Mouse (Mus musculus): ENCODE measurements around the gene Aplp2. TPM values are rescaled to one million over a fixed set of nuclear protein-coding genes. Genes with fewer than 3 reads are reported as not detected.

Aplp2 gene
- 100 to 1,000 TPM; 451 to 456 TPM for total RNA-seq (2021)

DNA sequence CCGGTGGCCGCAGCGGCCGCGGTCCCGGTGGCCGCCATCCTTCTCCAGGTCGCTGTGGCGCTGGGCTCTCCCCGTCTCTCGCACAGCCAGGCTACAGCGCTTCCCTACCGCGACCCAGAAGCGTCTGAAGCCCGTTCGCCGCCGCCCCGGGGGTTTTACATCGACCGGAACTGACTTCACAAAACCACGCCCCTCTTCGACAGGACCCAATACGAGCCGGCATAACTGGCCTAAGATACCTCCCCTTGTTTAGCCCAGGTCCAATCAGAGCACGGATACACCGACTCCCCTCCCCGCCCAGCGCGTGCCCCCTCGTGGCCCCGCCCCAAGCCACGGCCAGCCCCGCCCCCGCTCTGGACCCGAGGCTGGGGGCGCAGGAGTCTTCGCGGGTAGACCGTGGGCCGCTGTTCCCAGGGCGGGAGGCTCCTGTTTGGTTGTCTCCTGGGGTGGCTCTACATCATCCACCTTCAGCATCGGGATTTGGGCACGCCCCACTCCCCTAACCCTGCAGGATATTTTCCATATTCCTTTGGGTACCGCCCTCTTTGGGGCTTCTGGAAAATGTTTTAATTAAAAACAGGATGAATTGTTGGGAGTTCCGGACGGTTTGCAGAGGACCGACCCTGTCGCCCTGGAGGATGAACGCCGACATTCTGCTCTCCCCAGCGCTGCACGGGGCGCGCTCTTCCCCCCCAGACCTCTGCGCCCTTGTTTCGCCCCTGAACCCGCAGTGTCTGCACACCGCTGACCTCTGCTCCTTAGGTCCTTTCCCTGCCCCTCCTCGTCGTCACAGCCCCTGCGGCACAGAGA lies at the start of gene Aplp2:
TSS of gene Aplp2 (minus strand) at position 126 of the 810 bp plus-strand sequence.
- DNase-seq (ENCODE audit: extremely low spot score in 1 of 2, low spot score in 1 of 2): peak; percentile 94 to 96

DNA sequence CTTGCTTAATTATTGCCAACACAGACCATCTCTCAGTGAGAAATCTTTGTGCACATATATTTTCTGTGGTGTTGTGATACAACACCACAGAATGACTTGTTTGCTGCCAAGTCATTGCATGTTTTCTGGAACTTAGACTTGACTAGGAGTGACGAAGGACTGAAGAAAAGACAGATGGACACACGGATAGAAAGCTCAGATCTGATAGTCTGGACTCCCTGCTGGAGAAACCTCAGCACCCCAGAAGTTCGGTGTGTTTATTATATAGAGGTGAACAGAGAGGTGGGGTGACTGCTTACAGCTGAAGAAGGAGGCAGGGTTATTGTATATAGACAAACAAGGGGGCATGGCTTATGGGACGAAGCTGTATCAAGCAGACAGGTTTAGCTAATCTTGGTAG lies 48.6 kb upstream of the Aplp2 start:
- no peak for DNase-seq (ENCODE audit: extremely low spot score in 1 of 2, low spot score in 1 of 2)

DNA sequence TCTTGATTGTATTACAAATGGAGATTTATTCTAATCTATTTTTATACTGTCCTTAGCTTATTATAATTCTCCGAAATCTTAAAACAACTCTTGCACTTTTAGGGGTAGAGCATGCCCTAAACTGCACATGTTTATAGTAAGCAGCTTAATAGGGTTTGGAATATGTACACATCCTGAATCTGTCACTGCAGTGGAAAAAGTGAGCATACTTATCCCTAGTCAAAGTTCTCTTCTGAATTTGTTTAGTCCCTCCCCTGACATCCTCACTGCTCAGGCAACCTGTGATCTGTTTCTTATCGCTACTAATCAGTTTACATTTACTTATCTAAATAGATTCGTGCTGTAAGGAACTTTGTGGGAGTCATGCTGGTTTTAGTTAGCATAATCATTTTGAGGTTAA lies 46.6 kb upstream of the Aplp2 start:
- DNase-seq (ENCODE audit: extremely low spot score in 1 of 2, low spot score in 1 of 2): no peak

DNA sequence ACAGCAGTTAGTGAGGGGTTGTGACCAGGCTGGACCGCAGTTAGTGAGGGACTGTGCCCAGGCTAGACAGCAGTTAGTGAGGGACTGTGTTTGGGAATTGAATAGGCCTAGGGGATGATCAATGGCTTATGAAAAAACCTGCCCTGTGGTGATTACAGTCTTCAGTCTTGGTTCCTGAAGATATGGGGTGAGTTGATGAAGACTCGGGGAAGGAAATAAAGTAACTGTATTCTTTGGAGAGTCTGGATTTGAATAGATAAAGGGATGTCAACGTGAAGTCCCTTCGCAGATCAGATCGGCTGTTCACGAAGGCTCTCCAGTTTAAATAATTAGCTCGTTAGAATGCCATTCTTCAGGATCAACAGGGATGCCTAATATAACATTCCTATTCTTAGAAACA lies 44.3 kb upstream of the Aplp2 start:
- no peak for DNase-seq (ENCODE audit: extremely low spot score in 1 of 2, low spot score in 1 of 2)

DNA sequence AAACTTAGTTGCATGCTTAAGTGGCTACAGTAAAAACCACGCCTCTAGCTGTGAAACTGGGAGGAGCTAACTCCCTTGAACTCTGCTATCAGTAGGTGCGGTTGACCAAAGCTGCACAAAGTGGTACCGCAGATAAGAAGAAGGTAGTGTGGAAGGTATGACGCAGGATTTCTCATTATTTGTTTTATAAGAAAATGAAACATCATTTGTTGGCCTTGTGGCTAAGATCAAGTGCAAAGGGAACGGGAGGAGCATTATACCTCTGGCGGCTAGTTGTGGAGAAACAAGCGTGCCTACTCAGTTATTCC lies 43.0 kb upstream of the Aplp2 start:
- DNase-seq (ENCODE audit: extremely low spot score in 1 of 2, low spot score in 1 of 2): no peak

DNA sequence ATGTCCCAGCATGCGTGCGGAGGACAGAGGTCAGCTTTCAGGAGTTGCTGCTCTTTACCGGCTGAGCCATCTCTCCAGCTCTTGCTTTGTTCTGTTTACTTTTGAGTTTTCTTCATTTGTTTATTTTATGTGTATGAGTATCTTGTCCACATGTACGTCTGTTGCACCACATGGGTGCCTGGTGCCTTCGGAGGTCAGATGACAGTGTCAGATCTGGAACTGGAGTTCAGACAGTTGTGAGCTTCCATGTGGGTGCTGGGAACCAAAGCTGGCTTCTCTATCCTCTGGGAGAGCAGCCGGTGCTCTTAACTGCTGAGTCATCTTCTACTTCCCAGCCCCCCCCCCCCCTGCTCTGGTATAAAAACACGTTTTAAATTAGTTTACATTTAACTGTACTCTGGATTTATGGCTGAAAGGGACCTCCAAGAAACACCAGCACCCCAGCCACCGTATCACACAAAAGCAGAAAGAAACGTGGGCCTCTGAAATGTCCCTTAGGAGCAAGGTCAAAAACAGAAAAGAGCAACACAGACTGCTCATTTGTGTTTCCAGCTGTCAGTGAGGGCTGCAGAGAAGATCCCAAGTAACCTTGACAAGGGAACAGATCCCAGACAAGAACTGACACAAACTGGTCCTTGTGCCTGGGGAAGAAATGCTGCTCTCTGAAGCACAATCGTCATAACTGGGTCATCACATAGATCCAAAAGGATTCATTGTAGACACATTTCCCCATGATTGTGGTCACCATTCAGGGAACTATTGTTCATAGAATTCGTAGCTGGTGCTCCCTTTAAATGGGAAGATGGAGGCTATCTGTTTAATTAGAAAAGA lies 42.5 kb upstream of the Aplp2 start:
- no peak for DNase-seq (ENCODE audit: extremely low spot score in 1 of 2, low spot score in 1 of 2)

DNA sequence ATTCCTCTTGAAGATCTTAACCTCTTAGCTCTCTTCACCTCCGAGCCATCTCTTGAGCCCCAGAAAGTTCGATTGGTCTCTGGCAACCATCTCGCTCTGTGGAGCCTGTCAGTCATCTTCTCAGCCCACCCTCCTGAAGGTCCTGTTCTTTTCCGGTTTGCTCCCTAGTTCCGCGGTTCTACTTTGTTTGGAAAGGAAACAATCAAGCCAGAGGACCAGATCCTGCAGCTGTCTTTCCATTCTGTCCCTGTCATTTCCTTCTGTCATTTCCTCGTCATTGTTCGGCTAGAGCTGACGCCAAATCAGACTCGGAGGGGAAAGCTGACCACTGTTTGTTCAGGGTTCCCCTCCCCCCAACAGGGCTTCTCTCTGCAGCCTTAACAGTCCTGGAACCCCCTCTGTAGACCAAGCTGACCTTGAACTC lies 41.7 kb upstream of the Aplp2 start:
- DNase-seq (ENCODE audit: extremely low spot score in 1 of 2, low spot score in 1 of 2): no peak

DNA sequence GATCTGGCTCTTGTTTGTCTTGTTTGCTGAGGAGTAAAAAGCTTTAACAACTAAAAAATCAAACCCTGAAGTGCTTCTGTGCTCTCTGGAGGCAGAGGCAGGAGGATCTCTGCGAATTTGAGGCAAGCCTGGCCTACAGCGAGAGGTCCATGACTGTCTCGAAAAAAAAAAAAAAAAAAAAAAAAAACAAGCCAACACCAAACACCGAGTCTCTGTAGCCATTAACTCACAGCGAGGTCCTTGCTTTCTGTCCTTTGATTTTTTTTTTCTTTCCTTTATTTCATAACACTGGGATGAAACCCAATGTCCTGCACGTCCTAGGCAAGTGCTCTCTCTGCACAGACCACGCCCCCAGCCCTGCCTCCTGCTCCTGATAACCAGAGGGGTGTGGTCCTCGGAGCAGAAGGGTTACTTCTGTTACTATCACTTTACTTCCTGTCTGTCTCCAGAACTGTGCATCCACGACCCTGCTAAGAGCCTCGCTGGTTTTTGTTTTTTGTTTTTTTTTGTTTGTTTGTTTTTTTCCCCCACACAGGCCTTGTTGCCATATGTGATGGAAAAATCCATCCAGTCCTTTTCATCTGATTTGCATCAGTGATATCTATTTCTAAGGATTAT lies 40.7 kb upstream of the Aplp2 start:
- no peak for DNase-seq (ENCODE audit: extremely low spot score in 1 of 2, low spot score in 1 of 2)

DNA sequence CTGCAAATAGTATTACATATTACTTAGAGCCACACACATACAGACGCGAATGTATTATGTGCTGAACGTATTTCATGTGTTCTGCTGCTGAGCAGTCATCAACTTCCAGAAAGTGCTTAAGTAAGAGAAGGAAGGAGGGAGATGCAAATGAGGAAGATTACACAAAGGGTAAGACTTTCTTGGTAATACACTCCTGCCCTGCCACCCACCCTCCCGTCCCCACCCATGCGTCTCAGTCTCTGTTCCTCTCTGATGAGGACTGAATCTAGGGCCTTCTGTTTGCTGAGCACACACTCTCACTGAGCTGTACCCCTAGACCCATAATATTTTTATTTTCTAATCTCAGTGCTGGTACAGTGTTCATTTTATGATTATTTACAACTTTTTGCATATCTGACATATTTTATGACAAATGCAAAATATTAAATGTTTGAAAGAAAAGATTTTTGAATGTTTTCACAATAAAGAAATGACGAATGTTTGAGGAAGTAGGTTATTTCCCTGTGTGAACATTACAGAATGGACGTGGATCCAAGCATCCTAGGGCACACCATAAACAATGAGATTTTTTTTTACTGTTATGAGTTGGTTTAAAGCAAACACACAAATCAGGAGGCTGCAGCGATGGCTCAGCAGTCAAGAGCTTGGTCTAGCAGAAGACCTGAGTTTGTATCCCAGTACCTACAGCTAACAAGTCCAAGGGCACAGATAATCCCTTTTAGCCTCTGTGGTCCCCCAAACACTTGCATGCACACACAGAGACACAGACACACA lies 36.0 kb upstream of the Aplp2 start:
- DNase-seq (ENCODE audit: extremely low spot score in 1 of 2, low spot score in 1 of 2): no peak

DNA sequence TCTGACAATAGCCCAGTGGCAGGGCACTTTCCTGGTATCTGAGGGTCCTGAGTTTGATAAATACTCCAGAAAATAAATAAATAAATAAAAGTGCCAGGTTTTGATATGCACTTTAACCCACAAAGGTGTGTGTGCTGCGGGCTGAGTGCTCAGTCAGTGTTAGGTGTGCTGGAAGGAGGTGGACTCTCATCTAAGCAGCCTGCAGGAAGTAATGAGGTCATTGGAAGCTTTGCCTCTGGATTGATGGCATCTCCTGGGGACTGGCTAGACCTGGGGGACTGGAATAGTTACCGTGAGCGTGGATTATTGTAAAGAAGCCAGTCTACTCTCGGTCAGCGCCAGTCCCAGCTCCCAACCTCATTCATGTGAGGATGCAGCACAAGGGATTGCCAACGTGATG lies 34.8 kb upstream of the Aplp2 start:
- DNase-seq (ENCODE audit: extremely low spot score in 1 of 2, low spot score in 1 of 2): no peak

DNA sequence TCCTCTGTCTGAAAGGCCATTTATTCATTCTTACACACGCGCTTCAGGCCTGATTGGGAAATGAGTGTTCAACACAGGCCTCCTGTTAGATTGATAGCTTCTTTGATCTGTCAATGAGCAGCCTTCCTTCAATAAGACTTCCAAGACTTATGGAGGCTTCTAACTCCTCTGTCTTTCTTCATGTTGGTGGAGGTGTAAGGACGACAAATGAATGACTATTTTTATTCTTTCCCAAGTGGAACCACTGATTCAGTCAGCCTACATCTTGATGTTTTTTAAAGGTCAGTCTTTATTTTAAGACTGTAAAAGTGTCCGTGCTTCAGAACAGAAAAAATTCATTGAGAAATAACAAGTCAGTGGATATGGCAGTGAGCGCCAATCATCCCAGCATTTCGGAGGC lies 33.4 kb upstream of the Aplp2 start:
- no peak for DNase-seq (ENCODE audit: extremely low spot score in 1 of 2, low spot score in 1 of 2)

DNA sequence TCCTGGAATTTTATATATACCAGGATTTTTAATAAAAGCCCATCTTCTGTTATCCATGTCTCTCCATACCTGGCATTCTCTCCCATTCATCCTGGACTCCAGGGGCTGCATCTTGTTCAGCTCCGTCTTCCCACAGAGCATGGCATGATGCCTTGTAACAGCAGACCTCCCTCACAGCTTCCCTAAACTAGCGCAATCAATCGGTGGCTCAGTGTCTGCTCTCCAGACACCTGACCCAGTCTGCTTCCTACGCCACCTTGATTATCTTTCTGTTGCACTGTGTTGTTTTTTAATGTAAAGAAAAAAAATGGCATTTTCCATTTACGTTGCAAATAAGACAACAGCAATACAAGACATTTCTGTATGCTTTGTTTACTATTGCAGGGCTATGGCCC lies 32.3 kb upstream of the Aplp2 start:
- no peak for DNase-seq (ENCODE audit: extremely low spot score in 1 of 2, low spot score in 1 of 2)

DNA sequence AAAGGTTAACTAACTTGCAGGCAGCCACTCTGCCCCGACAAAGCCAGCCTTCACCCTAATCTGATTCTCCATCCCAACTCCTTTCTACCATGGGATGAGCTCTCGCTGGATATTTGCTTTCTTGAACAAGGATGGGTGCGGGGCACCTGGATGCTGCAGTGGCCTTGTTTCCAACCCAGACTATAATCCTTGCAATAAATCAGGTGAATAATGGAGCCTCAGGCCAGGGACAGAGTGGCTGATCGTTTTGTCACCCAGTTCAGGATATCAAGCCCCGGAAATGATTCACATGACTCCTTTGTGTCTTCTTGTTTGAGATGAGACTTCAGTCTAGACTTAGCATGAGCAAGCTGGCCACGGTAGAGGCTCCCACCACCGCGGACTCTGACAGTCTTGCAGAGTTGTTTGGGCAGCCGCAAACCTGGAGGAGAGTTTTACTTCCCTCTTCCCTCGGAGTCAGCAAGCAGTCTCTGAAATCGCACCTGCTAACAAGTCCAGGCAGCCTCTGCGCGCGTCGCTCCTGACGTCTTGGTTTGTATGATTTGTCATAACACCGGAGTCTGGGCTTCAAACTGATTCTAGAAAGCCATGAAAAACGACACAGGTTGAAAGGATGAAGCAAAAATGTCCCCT lies 31.8 kb upstream of the Aplp2 start:
- DNase-seq (ENCODE audit: extremely low spot score in 1 of 2, low spot score in 1 of 2): no peak

DNA sequence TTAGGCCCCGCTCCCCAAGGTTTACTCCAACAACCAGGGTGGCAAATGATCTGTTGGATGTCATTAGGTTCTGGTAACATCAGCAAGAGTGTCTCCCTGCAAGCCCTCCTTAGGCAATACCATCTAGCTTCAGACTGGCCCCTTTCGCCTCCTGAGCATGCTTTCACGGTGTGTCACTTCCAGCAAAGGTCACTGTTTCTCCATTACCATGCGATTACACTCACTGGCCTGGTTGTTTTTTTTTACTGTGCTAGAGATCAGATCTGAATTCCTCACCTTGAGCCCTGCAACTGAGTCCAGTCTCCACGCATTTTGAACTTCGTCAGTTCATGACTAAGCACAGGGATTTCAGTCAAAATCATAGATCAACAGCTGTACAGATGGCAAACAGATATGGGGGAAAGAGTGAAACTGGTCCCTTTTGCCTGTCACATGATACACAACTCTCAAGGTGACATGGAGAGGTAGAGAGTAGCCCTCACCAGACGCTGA lies 29.6 kb upstream of the Aplp2 start:
- DNase-seq (ENCODE audit: extremely low spot score in 1 of 2, low spot score in 1 of 2): no peak

DNA sequence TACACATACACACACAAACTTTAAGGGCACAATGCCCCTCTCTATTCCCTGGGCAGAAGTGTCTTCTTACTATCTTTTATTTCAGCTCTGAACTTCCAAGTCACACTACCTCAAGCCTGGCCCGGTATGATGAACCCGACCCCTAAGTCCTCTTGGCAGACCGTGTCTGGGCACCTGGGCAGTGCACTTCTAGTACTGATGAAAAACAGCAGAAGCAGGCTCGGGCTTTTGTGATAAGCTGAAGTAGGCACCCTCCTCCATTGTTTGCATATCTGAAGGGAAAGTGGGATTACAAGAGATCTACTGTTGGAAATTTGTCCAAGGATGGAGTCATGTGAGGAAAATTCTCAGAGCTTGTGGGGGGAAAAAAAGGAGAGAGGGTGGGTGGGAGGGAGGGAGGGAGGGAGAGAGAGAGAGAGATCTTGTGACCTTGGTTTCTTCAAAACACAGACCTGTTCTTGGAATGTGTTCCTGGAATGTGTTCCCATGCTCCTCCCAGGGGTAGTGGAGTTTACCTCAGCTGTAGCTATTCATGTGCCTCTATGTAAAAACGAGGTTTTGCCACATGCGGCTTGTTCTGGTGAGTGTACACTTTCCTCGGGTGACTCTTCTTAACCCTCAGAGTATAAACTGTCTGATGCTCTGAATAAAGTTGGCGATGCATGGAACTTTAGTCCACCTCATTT lies 29.1 kb upstream of the Aplp2 start:
- DNase-seq (ENCODE audit: extremely low spot score in 1 of 2, low spot score in 1 of 2): no peak

DNA sequence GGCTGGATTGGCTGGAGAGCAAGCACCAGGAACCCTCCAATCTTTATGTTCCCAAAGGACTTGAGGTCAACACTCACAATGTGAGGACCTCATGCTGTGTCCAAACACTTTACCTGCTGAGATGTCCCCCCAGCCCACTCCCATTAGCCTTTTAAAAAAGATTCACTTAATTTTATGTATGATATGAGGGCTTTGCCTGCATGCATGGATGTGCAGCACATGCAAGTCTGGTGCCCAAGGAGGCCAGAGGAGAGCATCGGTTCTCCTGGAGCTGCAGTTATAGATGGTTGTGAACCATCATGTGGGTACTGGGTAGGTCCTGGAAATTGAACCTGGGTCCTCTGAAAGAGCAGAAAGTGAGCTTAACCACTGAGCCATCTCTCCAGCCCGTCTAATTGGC lies 27.9 kb upstream of the Aplp2 start:
- no peak for DNase-seq (ENCODE audit: extremely low spot score in 1 of 2, low spot score in 1 of 2)

DNA sequence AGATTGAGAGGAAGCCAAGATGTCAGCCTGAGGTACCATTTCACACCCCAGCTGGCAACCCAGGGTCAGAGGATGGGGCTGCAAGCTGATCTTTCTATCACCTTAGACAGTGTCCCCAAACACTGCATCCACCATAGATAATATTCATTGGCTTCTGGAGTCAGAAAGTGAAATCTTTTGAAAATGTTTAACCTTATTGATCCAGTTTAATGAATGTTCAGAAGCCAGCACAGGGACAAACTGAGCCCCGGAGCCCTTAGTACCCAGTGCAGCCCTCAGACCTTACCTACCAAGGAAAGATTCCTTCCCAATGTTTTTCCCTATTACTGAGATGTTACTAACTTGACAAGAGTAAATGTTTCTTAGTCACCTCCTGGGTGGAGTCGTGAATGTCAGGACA lies 26.9 kb upstream of the Aplp2 start:
- DNase-seq (ENCODE audit: extremely low spot score in 1 of 2, low spot score in 1 of 2): no peak

DNA sequence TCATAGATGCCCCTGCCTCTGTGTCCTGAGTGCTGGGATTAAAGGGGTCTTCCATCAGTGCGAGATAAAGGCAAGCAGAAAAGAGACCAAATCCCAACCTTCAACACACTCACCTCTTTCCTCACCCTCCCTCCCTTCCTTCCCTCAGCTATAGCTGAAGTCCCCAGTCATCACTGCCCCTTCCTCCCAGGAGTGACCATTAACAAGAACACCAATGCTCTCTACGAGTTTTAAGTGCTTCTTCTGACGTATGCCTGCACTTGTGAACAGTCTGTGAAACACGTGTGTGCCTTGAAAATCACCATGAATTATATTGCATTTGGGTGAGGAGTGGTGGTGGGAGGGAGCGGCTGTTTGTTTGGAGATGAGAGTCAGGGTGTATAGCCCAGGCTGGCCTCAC lies 24.5 kb upstream of the Aplp2 start:
- no peak for DNase-seq (ENCODE audit: extremely low spot score in 1 of 2, low spot score in 1 of 2)

DNA sequence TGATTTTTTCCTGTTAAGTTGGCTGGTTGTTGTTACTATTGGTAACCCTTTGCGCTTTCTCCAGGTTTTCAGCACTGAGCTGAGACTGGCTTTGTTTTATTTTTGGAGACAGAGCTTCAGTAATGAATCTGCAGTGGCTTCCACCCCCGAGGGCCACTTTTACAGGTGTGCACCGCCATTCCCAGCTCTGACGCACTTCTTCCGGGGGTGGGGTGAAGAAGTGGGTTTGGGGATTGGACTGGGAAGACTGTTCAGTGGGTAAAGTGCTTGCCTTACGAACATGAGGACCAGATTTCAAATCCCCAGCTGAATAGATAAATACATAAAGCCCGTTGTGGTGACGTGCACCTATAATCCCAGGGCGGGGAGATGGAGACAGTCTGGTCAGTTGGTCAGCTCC lies 23.9 kb upstream of the Aplp2 start:
- no peak for DNase-seq (ENCODE audit: extremely low spot score in 1 of 2, low spot score in 1 of 2)

DNA sequence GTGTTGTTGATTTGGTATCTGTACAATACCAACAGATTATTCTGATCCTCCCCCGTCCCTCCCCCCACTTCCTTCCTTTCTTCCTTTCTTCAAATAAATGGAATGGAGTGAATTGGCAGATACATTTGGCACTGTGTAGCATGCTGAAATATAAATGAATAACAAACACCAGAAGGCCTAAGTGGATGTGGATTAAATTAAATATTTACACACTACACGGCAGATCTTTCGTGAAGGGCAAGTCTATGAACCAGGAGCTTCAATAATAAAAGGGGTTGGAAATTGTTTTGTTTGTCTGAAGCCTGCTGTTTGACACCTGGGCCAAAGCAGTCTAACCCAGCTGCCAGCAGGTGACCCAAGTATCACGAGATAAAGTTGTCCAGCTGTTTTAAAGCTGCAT lies 23.4 kb upstream of the Aplp2 start:
- no peak for DNase-seq (ENCODE audit: extremely low spot score in 1 of 2, low spot score in 1 of 2)
